Mouse (Mus musculus) midbrain, embryonic 13.5 days (tissue): Measurements from ENCODE around the gene Ppp4c. TPM values are rescaled to one million over a fixed set of nuclear protein-coding genes. Genes with fewer than 3 reads are reported as not detected.
A peak's percentile ranks its signal among the peaks of the same experiment; 100 is the strongest.

Experiments used
- ATAC-seq: fragments of 200-750 bp; cut with Nextera tagmentation; 2 replicates; pipeline ENCODE4 v1.8.0; 2017; ENCODE audit warnings: mild to moderate bottlenecking, moderate TSS enrichment, moderate library complexity
- H3K27ac ChIP-seq: fragments of 300-500 bp; sonication (generic); 2 replicates; pipeline ENCODE4 v1.5.1; 2015; ENCODE audit warnings: inconsistent platforms, mild to moderate bottlenecking, moderate library complexity
- H3K27me3 ChIP-seq: fragments of 300-500 bp; sonication (generic); 2 replicates; pipeline ENCODE4 v1.6.1; 2015; ENCODE audit warnings: mild to moderate bottlenecking, inconsistent platforms
- H3K36me3 ChIP-seq: fragments of 300-500 bp; sonication (generic); 2 replicates; pipeline ENCODE4 v1.6.1; 2015; ENCODE audit warnings: mild to moderate bottlenecking, inconsistent platforms
- H3K4me1 ChIP-seq: fragments of 300-500 bp; sonication (generic); replicated peaks from 2 replicates; pipeline ENCODE4 v1.6.1; 2015; ENCODE audit warnings: inconsistent platforms
- H3K4me2 ChIP-seq: fragments of 300-500 bp; sonication (generic); replicated peaks from 2 replicates; pipeline ENCODE4 v1.6.1; 2015; ENCODE audit warnings: moderate library complexity, mild to moderate bottlenecking, inconsistent platforms
- H3K4me3 ChIP-seq: fragments of 300-500 bp; sonication (generic); replicated peaks from 2 replicates; pipeline ENCODE4 v1.5.1; 2015; ENCODE audit warnings: mild to moderate bottlenecking, inconsistent platforms
- H3K9ac ChIP-seq: fragments of 300-500 bp; sonication (generic); replicated peaks from 2 replicates; pipeline ENCODE4 v1.6.1; 2015; ENCODE audit warnings: mild to moderate bottlenecking, inconsistent platforms
- H3K9me3 ChIP-seq: fragments of 300-500 bp; sonication (generic); 2 replicates; pipeline ENCODE4 v1.6.1; 2016; ENCODE audit warnings: mild to moderate bottlenecking, inconsistent platforms
- WGBS: fragments of 180-500 bp; shearing (Covaris S2); methylation state at CpG from one replicate; pipeline ENCODE4 v1.1.7; 2015; 5-methylcytosine and 5-hydroxymethylcytosine counted together
- polyA plus RNA-seq: library from polyadenylated mRNA; unstranded; fragments of >200 nt; fragmentation: Nextera tagmentation; extraction: Ambion mirVana; gene quantifications from 2 replicates; pipeline ENCODE4 v1.2.1, GENCODE M21; 2015

The Ppp4c gene
- polyA plus RNA-seq, 1 experiment from 2014 or later = 241 TPM

DNA sequence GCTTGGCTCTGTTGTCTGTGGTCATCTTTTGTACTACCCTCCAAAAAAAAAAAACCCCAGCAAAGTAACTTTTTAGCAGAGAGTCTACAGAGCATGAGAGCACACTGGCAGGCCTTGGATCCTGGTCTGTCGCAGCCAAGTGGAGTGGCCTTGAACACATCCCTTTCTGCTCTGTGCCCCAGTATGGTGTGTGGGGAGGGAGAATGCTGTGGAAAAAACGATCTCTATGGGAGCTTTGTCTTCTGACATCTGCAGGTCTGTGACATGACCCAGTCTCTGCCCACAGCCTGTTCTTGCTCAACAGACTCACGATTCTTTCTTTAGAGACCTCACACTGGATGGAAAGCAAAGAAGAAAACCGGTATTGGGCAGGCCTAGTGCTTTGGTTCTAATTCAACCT, 31.3 kb downstream of the Ppp4c start:
- Histone ChIP-seq H3K27me3 (no peaks in the 10 kb centered on the region), H3K4me2 (peak overlapping the region; percentile 90), H3K36me3 (peaks cover 36% of the 10 kb centered on the region), H3K9ac (peak overlapping the region; percentile 89; the same call in 1 of the 2 replicates), H3K4me1 (peaks cover 35% of the 10 kb centered on the region), H3K9me3 (no peaks in the 10 kb centered on the region), H3K4me3 (peak overlapping the region; percentile 79), H3K27ac (peak overlapping the region; percentile 88)
- no peak for ATAC-seq
- 79% methylated on average over 4 of the region's 4 CpGs for WGBS

DNA sequence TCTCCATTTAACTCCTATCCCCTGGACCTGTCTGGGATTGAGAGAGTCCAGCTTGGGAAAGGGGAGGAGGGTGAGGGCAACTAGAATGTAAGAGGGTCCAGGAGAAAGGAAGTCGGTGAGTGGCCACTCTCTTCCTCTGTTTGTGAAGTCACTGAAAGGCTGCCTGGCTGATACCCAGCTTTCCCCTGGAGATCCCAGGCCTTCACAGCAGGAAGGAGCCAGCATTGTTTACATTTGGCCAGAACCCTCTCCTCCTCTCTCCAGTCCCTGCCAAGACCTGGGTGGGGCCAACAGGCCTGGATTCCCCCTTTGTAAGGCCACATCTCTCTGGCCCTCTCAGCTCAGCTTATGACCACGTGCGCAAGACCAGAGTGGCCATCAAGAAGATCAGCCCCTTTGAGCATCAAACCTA, 31.9 kb downstream of the Ppp4c start:
- H3K4me2 ChIP-seq = peak overlapping the region; percentile 90
- no peaks in the 10 kb centered on the region for H3K27me3 ChIP-seq
- H3K4me3 ChIP-seq = peak overlapping the region; percentile 79
- peaks cover 31% of the 10 kb centered on the region for H3K36me3 ChIP-seq
- peaks cover 35% of the 10 kb centered on the region for H3K4me1 ChIP-seq
- H3K27ac ChIP-seq = peak overlapping the region; percentile 88
- no peaks in the 10 kb centered on the region for H3K9me3 ChIP-seq
- WGBS = 14% methylated on average over 3 of the region's 3 CpGs
- ATAC-seq = peak; percentile 20; the same call in 1 of the 2 replicates
- peak overlapping the region; percentile 89 for H3K9ac ChIP-seq

- Histone ChIP-seq H3K4me2 (peak overlapping the region; percentile 90), H3K4me3 (peak overlapping the region; percentile 79), H3K9me3 (no peaks in the 10 kb centered on the region), H3K27me3 (no peaks in the 10 kb centered on the region), H3K27ac (peak overlapping the region; percentile 88), H3K9ac (peak overlapping the region; percentile 89), H3K36me3 (peaks cover 25% of the 10 kb centered on the region), H3K4me1 (peaks cover 35% of the 10 kb centered on the region)
- peak; percentile 73 for ATAC-seq
- WGBS = 0% methylated on average over 22 of the region's 24 CpGs
These were observed 32.5 kb downstream of the Ppp4c start for GRCm38 (mm10) chr7:126759672-126760390.

DNA sequence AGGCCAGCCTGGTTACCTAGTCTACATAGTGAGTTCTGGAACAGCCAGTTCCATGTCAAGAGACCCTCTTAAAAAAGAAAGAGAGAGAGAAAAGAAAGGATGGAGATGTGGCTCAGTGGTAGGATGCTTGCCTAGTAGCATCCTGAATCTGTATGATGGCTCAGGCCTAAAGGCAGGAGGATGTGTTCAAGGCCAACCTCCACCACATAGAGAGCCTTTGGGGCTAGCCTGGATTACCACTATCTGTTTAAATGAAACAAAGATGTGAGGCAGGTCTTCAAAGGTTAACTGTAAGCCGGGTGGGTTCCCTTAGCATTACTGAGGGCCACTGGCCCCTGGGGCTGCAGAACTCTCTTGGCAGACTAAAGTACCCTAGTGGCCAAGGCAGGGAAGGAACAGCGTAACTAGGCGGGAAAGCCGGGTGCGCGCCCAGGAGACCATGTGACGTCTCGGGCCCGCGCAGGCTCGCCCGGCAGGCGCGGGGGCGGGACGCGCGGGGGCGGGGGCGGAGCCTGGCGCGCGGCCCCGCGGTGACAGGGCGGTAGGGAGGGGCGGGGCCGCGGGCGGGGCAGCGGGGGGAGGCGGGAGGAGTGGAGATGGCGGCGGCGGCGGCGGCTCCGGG, 33.1 kb downstream of the Ppp4c start, which contains the start of gene Mapk3:
Gene Mapk3 (plus strand): TSS at position 552 of the 622 bp plus-strand sequence.
- no peaks in the 10 kb centered on the region for H3K9me3 ChIP-seq
- peak within 1 kb of the TSS; percentile 89 for H3K9ac ChIP-seq
- WGBS = 2% methylated on average over 16 of the region's 38 CpGs
- no peaks in the 10 kb centered on the region for H3K27me3 ChIP-seq
- peak; percentile 70 for ATAC-seq
- peak within 1 kb of the TSS; percentile 90 for H3K4me2 ChIP-seq
- peaks cover 18% of the 10 kb centered on the region for H3K36me3 ChIP-seq
- peak within 1 kb of the TSS; percentile 88 for H3K27ac ChIP-seq
- peak within 1 kb of the TSS; percentile 79 for H3K4me3 ChIP-seq
- H3K4me1 ChIP-seq = peaks cover 35% of the 10 kb centered on the region

- Histone ChIP-seq H3K27me3 (no peaks in the 10 kb centered on the region), H3K27ac (no peak overlapping the region), H3K36me3 (peaks cover 12% of the 10 kb centered on the region), H3K4me2 (no peak overlapping the region), H3K4me1 (peaks cover 35% of the 10 kb centered on the region), H3K4me3 (no peak overlapping the region), H3K9me3 (no peaks in the 10 kb centered on the region), H3K9ac (no peak overlapping the region)
- no peak for ATAC-seq
- 70% methylated on average over 7 of the region's 7 CpGs for WGBS
These were observed 33.8 kb downstream of the Ppp4c start for GRCm38 (mm10) chr7:126758539-126758938.

DNA sequence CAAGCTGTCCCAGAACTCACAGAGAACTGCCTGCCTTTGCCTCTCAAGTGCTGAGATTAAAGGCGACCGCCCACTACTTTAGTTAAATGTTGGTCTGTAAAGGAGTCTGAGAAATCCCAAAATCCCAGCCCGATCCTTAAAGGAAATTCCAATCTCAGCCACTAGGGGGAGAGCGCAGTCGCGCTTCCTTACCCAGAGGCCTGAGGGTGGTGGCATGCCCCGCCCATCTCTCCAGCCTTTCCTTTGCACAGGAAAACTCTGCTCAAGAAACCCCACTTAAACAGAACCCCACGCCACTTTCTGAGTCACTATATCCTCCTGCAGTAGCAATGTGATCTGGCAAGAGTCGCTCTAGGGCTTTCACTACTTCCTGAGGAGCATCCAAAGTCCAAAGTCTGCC, 37.4 kb downstream of the Ppp4c start:
- WGBS = 2% methylated on average over 9 of the region's 9 CpGs
- no peak overlapping the region for H3K4me2 ChIP-seq

GRCm38 (mm10) chr7:126749582-126750343, 42.5 kb downstream of the Ppp4c start:
- 96% methylated on average over 17 of the region's 17 CpGs for WGBS
- Histone ChIP-seq H3K27ac (no peak overlapping the region), H3K4me2 (no peak overlapping the region), H3K9me3 (no peaks in the 10 kb centered on the region), H3K4me1 (no peaks in the 10 kb centered on the region), H3K27me3 (no peaks in the 10 kb centered on the region), H3K36me3 (no peaks in the 10 kb centered on the region), H3K4me3 (no peak overlapping the region), H3K9ac (no peak overlapping the region)
- ATAC-seq = no peak

More for the DNA sequence above, 37.4 kb downstream of the Ppp4c start:
- no peak overlapping the region for H3K27ac ChIP-seq
- H3K27me3 ChIP-seq = no peaks in the 10 kb centered on the region
- peaks cover 3% of the 10 kb centered on the region for H3K4me1 ChIP-seq
- no peaks in the 10 kb centered on the region for H3K9me3 ChIP-seq
- no peaks in the 10 kb centered on the region for H3K36me3 ChIP-seq
- H3K9ac ChIP-seq = no peak overlapping the region
- no peak overlapping the region for H3K4me3 ChIP-seq
- ATAC-seq = peak; percentile 65

GRCm38 (mm10) chr7:126748824-126749223, 43.5 kb downstream of the Ppp4c start:
- no peak for ATAC-seq
- no peak overlapping the region for H3K9ac ChIP-seq
- WGBS = 81% methylated on average over 7 of the region's 7 CpGs

GRCm38 (mm10) chr7:126746798-126747197, 45.5 kb downstream of the Ppp4c start:
- H3K4me1 ChIP-seq = no peaks in the 10 kb centered on the region
- H3K9me3 ChIP-seq = no peaks in the 10 kb centered on the region
- H3K4me3 ChIP-seq = no peak overlapping the region
- WGBS = 56% methylated on average over 6 of the region's 6 CpGs
- H3K36me3 ChIP-seq = no peaks in the 10 kb centered on the region
- no peak overlapping the region for H3K27ac ChIP-seq
- H3K9ac ChIP-seq = no peak overlapping the region
- ATAC-seq = no peak
- H3K27me3 ChIP-seq = no peaks in the 10 kb centered on the region
- no peak overlapping the region for H3K4me2 ChIP-seq

More at GRCm38 (mm10) chr7:126748824-126749223, 43.5 kb downstream of the Ppp4c start:
- Histone ChIP-seq H3K27ac (no peak overlapping the region), H3K4me1 (no peaks in the 10 kb centered on the region), H3K9me3 (no peaks in the 10 kb centered on the region), H3K36me3 (no peaks in the 10 kb centered on the region), H3K4me3 (no peak overlapping the region), H3K4me2 (no peak overlapping the region), H3K27me3 (no peaks in the 10 kb centered on the region)

GRCm38 (mm10) chr7:126746066-126746465, 46.2 kb downstream of the Ppp4c start:
- H3K9me3 ChIP-seq = no peaks in the 10 kb centered on the region
- H3K4me1 ChIP-seq = no peaks in the 10 kb centered on the region
- H3K4me3 ChIP-seq = no peak overlapping the region
- H3K36me3 ChIP-seq = no peaks in the 10 kb centered on the region
- no peak for ATAC-seq
- WGBS = 93% methylated on average over 12 of the region's 12 CpGs
- no peak overlapping the region for H3K27ac ChIP-seq
- no peak overlapping the region for H3K9ac ChIP-seq
- no peaks in the 10 kb centered on the region for H3K27me3 ChIP-seq
- H3K4me2 ChIP-seq = no peak overlapping the region

GRCm38 (mm10) chr7:126741964-126742482, 50.3 kb downstream of the Ppp4c start:
- Histone ChIP-seq H3K9me3 (no peaks in the 10 kb centered on the region), H3K4me3 (no peak overlapping the region), H3K36me3 (no peaks in the 10 kb centered on the region), H3K27ac (no peak overlapping the region), H3K27me3 (no peaks in the 10 kb centered on the region), H3K4me1 (peaks cover 9% of the 10 kb centered on the region; the same call in 1 of the 2 replicates), H3K9ac (no peak overlapping the region), H3K4me2 (no peak overlapping the region)
- WGBS = 93% methylated on average over 13 of the region's 13 CpGs
- ATAC-seq = no peak
